Mouse (Mus musculus) CH12.LX (cell line): ENCODE measurements around the gene Gm20388. TPM values are rescaled to one million over a fixed set of nuclear protein-coding genes. Genes with fewer than 3 reads are reported as not detected.

ENCODE experiments used
- DNase-seq: peaks from one replicate; pipeline ENCODE4 v3.0.0-alpha.2; 2013; ENCODE audit errors: extremely low read depth
- H3K27ac ChIP-seq: 2 replicates; pipeline ENCODE4 v1.5.1; 2012; ENCODE audit warnings: low read depth, mild to moderate bottlenecking, control low read depth, moderate library complexity; ENCODE audit not compliant: insufficient read depth
- H3K27me3 ChIP-seq: replicated peaks from 2 replicates; pipeline ENCODE3; 2012; ENCODE audit warnings: inconsistent platforms
- H3K36me3 ChIP-seq, 2 experiments: replicated peaks in 1 of 2; 2 replicates each; pipeline versions ENCODE3 to v1.6.1; 2012; ENCODE audit warnings: inconsistent platforms in 1 of 2, low read length in 1 of 2, mild to moderate bottlenecking in 1 of 2, mixed read lengths in 1 of 2, moderate library complexity in 1 of 2; ENCODE audit not compliant: control insufficient read depth in 1 of 2, insufficient read depth in 1 of 2
- H3K4me1 ChIP-seq, 2 experiments: 2 replicates each; pipeline ENCODE4 v1.6.1; 2012; ENCODE audit warnings: inconsistent platforms in 1 of 2, moderate library complexity in 1 of 2; ENCODE audit not compliant: insufficient read depth in 2 of 2, control insufficient read depth in 1 of 2
- H3K4me2 ChIP-seq: 2 replicates; pipeline ENCODE4 v1.6.1; 2012; ENCODE audit warnings: low read depth, mild to moderate bottlenecking, control low read depth; ENCODE audit not compliant: poor library complexity, insufficient read depth, severe bottlenecking
- H3K4me3 ChIP-seq, 3 experiments: fragments of 150-350 bp in 1 of 3; sonication (generic) in 1 of 3; replicated peaks in 1 of 3; 2 replicates each; pipeline versions ENCODE3 to v1.5.1; 2011 to 2012; ENCODE audit warnings: low read depth in 2 of 3, low read length in 2 of 3, mild to moderate bottlenecking in 2 of 3, moderate library complexity in 2 of 3, control low read depth in 1 of 3, improper control_type of control experiment in 1 of 3, inconsistent platforms in 1 of 3, mixed read lengths in 1 of 3; ENCODE audit not compliant: poor library complexity in 1 of 3
- H3K79me2 ChIP-seq: replicated peaks from 2 replicates; pipeline ENCODE4 v1.6.1; 2012; ENCODE audit warnings: mild to moderate bottlenecking, moderate library complexity; ENCODE audit not compliant: control insufficient read depth, poor library complexity, insufficient read depth, severe bottlenecking; ENCODE audit errors: extremely low read depth
- H3K9ac ChIP-seq: 2 replicates; pipeline ENCODE4 v1.6.1; 2012; ENCODE audit warnings: low read depth, mild to moderate bottlenecking, control low read depth, moderate library complexity; ENCODE audit not compliant: insufficient read depth
- H3K9me3 ChIP-seq: replicated peaks from 2 replicates; pipeline ENCODE3; 2012; ENCODE audit warnings: low read length, inconsistent platforms, mixed read lengths
- BHLHE40 ChIP-seq: IDR thresholded peaks from 2 replicates; pipeline ENCODE4 v1.6.1; 2011; ENCODE audit warnings: mild to moderate bottlenecking, low read depth, low read length, improper control_type of control experiment
- CHD1 ChIP-seq: IDR thresholded peaks from 2 replicates; pipeline ENCODE4 v1.6.1; 2012; ENCODE audit warnings: low read depth, low read length, improper control_type of control experiment, inconsistent platforms
- CHD2 ChIP-seq: IDR thresholded peaks from 2 replicates; pipeline ENCODE4 v1.6.1; 2011; ENCODE audit warnings: low read length, improper control_type of control experiment
- CTCF ChIP-seq, 2 experiments: IDR thresholded peaks in 1 of 2; conservative IDR thresholded peaks in 1 of 2; 2 replicates each; pipeline ENCODE4 v1.5.1; 2011 to 2012; ENCODE audit warnings: low read depth in 2 of 2, low read length in 2 of 2, improper control_type of control experiment in 1 of 2, inconsistent platforms in 1 of 2, mild to moderate bottlenecking in 1 of 2, moderate library complexity in 1 of 2
- EP300 ChIP-seq: IDR thresholded peaks from 2 replicates; pipeline ENCODE4 v1.6.1; 2011; ENCODE audit warnings: low read length, improper control_type of control experiment
- HCFC1 ChIP-seq: IDR thresholded peaks from 2 replicates; pipeline ENCODE4 v1.6.1; 2012; ENCODE audit warnings: low read depth, mild to moderate bottlenecking, inconsistent platforms, low read length, improper control_type of control experiment
- IRF4 ChIP-seq: IDR thresholded peaks from 2 replicates; pipeline ENCODE4 v1.6.1; 2014; ENCODE audit warnings: low read depth, mild to moderate bottlenecking, inconsistent platforms, low read length, improper control_type of control experiment
- JUN ChIP-seq: IDR thresholded peaks from 2 replicates; pipeline ENCODE4 v1.6.1; 2011; ENCODE audit warnings: low read depth, mild to moderate bottlenecking, low read length, improper control_type of control experiment, moderate library complexity; ENCODE audit not compliant: insufficient read depth
- KAT2A ChIP-seq: IDR thresholded peaks from 2 replicates; pipeline ENCODE4 v1.6.1; 2012; ENCODE audit warnings: low read length, improper control_type of control experiment, inconsistent platforms; ENCODE audit not compliant: insufficient replicate concordance
- MAFK ChIP-seq: IDR thresholded peaks from 2 replicates; pipeline ENCODE4 v1.6.1; 2011; ENCODE audit warnings: low read length, improper control_type of control experiment; ENCODE audit not compliant: insufficient replicate concordance
- MAX ChIP-seq: IDR thresholded peaks from 2 replicates; pipeline ENCODE4 v1.6.1; 2011; ENCODE audit warnings: low read length, improper control_type of control experiment
- MAZ ChIP-seq: IDR thresholded peaks from 2 replicates; pipeline ENCODE4 v1.6.1; 2012; ENCODE audit warnings: low read depth, mild to moderate bottlenecking, inconsistent platforms, low read length, improper control_type of control experiment, moderate library complexity
- NELFE ChIP-seq: IDR thresholded peaks from 2 replicates; pipeline ENCODE4 v1.6.1; 2011; ENCODE audit warnings: low read depth, low read length, improper control_type of control experiment
- PAX5 ChIP-seq: IDR thresholded peaks from 2 replicates; pipeline ENCODE4 v1.6.1; 2012; ENCODE audit warnings: low read length, inconsistent platforms, mixed read lengths
- POLR2AphosphoS2 ChIP-seq: IDR thresholded peaks from 2 replicates; pipeline ENCODE4 v1.6.1; 2011; ENCODE audit warnings: low read depth, low read length, improper control_type of control experiment
- TCF12 ChIP-seq: IDR thresholded peaks from 2 replicates; pipeline ENCODE4 v1.6.1; 2014; ENCODE audit warnings: low read depth, mild to moderate bottlenecking, inconsistent platforms, low read length, improper control_type of control experiment
- USF2 ChIP-seq: conservative IDR thresholded peaks from 2 replicates; pipeline ENCODE4 v1.6.1; 2011; ENCODE audit warnings: low read depth, low read length, improper control_type of control experiment
- ZKSCAN1 ChIP-seq: IDR thresholded peaks from 2 replicates; pipeline ENCODE4 v1.6.1; 2012; ENCODE audit warnings: low read depth, inconsistent platforms, low read length, improper control_type of control experiment, borderline replicate concordance
- ZMIZ1 ChIP-seq: IDR thresholded peaks from 2 replicates; pipeline ENCODE4 v1.6.1; 2012; ENCODE audit warnings: low read depth, mild to moderate bottlenecking, inconsistent platforms, low read length, improper control_type of control experiment
- ZNF384 ChIP-seq: IDR thresholded peaks from 2 replicates; pipeline ENCODE4 v1.6.1; 2012; ENCODE audit warnings: low read depth, low read length, improper control_type of control experiment, inconsistent platforms
- dilution Hi-C: fragments of 300-500 bp; cut with MboI; formaldehyde crosslinking; loops from 2 replicates; pipeline ENCODE4 v1.14.3; 2020; ENCODE audit warnings: low sequenced_read_pairs; ENCODE audit not compliant: extremely low pct_unique_long_range_greater_than_20kb, extremely low pct_ligation_motif_present
- in situ Hi-C: fragments of 300-500 bp; cut with MboI; formaldehyde crosslinking; loops from 3 replicates; pipeline ENCODE4 v1.14.3; 2019; ENCODE audit warnings: low sequenced_read_pairs, low pct_ligation_motif_present, low pct_unique_long_range_greater_than_20kb, mixed read lengths
- polyA plus RNA-seq: library from polyadenylated mRNA; unstranded; fragments of >175 nt; gene quantifications from 2 replicates; pipeline ENCODE4 v1.2.1, GENCODE M21; 2012; ENCODE audit warnings: low read depth; ENCODE audit not compliant: insufficient read length
- total RNA-seq, 2 experiments: library from RNA; depleted of rRNA; stranded (reverse); fragments of 300-350 nt in 1 of 2; fragments of >200 nt in 1 of 2; gene quantifications; 2 replicates each; pipeline ENCODE4 v1.2.3; 2012 to 2014

Gene Gm20388
- total and polyA plus RNA-seq, 3 experiments: 14.8 to 26.3 (median 22.2) TPM

- Histone ChIP-seq H3K4me2 (no peak overlapping the region), H3K9ac (no peak overlapping the region), H3K79me2 (no peaks in the 10 kb centered on the region), H3K4me3 (no peak overlapping the region), H3K27me3 (peaks cover 74% of the 10 kb centered on the region), H3K27ac (no peak overlapping the region), H3K36me3 (no peaks in the 10 kb centered on the region), H3K4me1 (no peaks in the 10 kb centered on the region), H3K9me3 (no peaks in the 10 kb centered on the region)
- in situ Hi-C loops: no loop called here
- DNase-seq: no peak
- dilution Hi-C loops: no loop called here
- TF ChIP-seq JUN (no peak), KAT2A (no peak), ZKSCAN1 (no peak), ZNF384 (no peak), ZMIZ1 (no peak), MAX (no peak), MAFK (no peak), CHD2 (no peak), HCFC1 (no peak), BHLHE40 (no peak), PAX5 (no peak), EP300 (no peak)
Observed at GRCm38 (mm10) chr8:120000461-120000860, 89.8 kb downstream of the Gm20388 start.

GRCm38 (mm10) chr8:120001712-120002111 lies 91.1 kb downstream of the Gm20388 start:
- Histone ChIP-seq H3K36me3 (no peaks in the 10 kb centered on the region), H3K9ac (no peak overlapping the region), H3K27me3 (peaks cover 73% of the 10 kb centered on the region), H3K79me2 (no peaks in the 10 kb centered on the region), H3K4me1 (no peaks in the 10 kb centered on the region), H3K4me3 (no peak overlapping the region), H3K27ac (no peak overlapping the region), H3K4me2 (no peak overlapping the region), H3K9me3 (no peaks in the 10 kb centered on the region)
- dilution Hi-C loops: no loop called here
- in situ Hi-C loops: no loop called here
- no peak for DNase-seq
- no peak for TF ChIP-seq POLR2AphosphoS2
- TF ChIP-seq IRF4: no peak
- no peak for TF ChIP-seq MAZ
- no peak for TF ChIP-seq ZMIZ1
- TF ChIP-seq TCF12: no peak
- TF ChIP-seq CTCF (conservative IDR thresholded peaks at IDR 0.05 in 1 of 2, IDR thresholded peaks at IDR 0.05 in 1 of 2; ENCODE audit: low read depth in 2 of 2, low read length in 2 of 2): no peak
- TF ChIP-seq USF2: no peak
- no peak for TF ChIP-seq KAT2A
- no peak for TF ChIP-seq CHD1
- TF ChIP-seq NELFE: no peak
